Mouse (Mus musculus): ENCODE measurements around the gene Mmgt2.

The Mmgt2 gene

DNA sequence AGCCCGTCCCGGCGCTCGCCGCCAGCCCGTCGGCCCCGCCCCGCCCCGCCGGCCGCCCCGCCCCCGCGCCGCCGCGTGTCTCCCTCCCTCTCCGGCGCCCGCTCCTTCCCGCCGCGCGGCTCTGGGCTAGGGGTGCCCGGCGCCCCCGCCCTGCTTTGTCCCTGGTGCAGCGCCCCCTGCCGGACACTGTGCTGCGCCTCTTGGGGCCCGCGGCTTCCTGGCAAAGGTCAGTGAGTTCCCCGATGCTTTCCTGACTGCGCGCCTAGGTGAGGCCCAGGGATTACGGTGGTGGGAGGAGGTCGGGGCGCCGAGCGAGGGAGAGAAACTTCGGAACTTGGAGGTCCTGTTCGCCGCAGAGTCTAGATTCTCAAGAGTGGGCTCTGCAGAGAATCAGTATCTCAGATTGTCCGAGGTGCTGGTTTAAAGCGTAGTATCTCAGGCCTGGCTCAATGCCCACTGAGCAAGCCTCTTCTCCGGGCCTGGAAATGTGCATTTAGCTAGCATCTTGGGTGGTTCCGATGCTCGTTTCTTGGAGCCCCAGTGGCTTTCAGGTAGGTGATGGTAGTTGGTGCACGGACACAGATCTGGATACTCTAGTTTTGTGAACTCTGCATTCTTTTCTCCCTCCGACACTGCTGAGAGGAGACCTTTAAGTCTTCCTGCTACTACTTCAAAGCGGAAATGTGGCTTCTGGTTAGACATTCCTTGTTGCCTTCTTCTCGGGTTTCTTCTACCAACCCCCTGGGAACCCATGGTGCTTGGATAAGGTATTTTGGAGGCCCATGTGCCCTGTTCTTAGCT, at the start of gene Mmgt2:
TSS of gene Mmgt2 (plus strand) at position 74 of the 801 bp plus-strand sequence.
- DNase-seq = peak; percentile 96

DNA sequence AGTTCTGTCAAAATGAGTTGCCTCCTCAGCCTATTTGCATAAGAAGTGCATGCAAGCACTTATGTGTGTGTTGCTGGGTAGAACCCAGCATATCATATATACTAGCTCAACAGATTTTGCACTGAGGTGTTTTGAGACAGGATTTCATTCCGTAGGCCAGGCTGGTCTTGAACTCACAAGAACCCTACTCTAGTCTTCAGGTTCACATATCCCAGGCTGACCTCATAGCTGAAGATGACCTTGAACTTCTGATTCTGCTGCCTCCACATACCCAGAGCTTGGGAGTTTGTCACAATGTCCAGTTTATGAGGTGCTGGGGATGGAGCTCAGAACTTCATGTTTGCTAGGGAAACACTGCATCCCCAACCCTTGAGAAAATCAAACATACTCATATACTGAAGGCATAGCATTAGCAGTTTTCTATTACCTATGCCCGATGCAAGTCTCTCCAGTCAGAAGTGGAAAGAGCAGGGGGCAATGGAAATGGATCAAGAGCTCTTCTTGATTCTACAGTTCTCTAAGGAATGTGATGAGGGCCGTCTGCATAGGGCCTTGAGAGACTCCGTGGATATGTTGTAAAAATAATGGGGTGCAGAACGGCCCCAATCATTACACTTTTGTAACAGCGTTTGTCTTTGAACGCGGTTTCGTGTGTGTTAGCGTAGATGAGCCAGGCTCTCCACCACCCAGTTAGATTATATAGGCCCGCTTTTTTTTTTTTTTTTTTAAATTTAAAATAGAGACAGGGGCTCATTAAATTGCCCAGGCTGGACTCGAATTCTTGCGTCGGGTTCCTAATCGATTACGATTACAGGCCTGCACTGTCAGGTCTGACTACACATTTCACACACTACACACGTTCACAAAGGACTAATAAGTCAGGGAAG, 46.5 kb upstream of the Mmgt2 start:
- no peak for DNase-seq

DNA sequence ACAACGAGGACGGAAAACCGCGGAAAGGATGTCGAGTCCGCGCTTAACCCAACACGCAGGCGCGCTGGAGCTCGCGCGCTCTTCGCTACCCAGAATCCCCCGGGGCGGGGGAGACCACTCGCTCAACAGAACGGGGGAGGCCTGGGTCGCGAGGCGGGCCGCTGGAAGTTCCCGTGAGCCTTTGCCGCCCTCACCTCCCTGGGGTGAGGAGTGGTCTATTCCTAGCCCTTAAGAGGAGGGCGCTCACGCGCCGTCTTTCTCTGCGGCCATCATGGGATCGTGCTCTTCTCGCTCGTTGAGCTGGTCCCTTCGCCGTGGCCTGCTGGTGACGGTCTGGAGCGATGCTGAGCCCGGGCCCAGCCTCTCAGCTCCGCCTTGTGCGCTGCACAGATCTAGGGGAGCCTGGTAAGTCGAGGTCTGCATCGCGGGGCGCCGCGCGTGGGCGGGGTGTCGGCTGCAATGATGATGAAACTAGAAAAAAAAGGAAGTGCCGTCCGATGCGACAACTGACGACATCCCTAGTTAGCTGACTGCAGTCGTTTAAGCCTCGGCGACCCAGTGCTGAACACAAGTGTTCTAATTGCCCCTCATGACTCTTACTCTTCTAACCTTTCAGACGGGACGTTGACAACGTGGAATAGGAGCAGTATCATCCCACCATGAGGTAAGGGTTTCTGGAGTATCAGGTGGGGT, 45.7 kb upstream of the Mmgt2 start:
- DNase-seq = peak; percentile 99

DNA sequence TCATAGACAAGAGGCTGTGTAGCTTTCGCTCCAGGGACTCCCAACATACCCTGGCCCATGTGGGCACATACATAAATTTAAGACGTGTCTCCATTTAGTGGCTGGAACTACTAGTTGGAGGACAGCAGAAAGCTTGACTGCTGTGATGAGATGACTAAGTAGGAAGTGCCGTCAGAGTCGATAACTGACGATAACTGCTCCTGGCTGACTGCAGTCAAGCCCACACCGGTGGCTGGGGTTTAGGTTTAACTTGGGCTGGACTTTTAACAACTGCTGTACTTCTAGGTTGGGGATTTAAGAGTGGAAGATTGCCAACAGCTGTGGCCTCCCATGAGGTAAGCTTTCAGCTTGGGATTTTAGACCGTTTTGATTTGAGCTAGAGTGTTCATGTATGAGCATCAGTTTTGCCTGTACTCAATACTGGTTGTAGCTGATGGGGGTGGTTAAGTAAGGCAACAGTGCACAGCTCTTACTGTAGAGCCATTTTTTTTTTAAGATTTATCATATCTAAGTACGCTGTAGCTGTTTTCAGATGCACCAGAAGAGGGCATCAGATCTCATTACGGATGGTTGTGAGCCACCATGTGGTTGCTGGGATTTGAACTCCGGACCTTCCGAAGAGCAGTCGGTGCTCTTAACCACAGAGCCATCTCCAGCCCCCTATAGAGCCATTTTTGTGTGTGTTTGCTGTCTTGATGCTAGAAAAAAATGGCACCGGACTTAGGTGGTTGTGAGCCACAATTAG, 45.0 kb upstream of the Mmgt2 start:
- DNase-seq = peak; percentile 30

DNA sequence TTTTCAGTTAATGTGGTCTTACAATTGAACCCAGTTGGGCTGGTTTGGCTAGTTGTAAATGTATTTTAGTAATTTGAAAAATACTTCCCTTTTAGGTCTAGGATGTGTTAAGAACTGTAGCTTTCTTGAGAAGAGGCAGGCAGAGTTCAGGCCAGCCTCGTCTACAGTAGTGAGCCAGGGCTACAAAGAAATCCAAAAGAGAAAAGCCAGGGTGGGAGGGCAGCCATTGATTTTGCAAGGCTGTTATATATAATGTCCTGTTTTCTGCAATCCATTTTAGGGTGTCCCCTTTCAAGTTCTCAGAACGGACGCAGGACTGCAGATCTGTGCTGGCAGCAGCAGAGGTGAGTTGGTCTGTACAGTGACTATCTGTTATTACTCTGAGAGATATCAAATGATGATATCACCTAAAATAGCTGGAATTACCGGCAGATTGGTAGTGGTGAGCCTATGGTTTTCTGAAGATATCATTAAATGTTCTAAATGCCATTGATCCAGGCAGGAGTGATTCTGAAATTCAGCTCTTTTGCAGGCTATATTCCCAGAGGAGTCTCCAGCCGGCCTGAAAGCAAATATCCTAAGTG, 44.2 kb upstream of the Mmgt2 start:
- DNase-seq = no peak

DNA sequence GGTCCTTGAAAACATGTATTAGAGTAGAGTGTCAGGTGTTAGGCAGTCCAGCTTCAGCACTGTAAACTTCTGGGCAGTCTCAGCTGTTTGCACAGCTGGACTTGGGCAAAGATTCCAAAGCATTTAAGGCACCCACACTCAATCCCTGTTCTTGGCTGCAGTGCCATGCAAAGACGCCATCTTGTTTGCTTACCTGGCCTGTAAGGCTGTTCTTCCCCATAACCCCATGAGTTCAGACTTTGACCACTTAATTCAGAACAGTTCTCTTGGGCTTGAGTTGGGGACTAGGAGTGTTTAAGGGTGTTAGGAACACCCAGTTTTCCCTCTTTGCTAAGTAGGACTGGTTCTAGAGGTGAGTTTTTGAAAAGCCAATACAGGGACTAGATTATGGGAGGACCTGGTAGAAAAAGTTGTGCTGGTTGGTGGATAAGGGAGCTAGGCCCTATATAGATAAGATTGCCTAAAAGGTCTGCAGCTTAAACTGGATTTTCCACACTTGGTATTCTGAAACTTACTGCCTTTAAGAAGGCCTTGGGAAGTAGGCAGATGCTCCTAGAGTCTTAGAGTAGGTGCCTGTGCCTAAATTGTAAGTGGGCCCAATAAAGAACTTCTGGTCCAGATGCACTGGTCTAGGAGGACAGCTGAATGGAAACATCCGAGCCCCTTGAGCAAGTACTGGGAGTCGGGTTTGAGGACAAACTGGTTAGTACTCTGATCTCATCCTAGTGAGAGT, 43.4 kb upstream of the Mmgt2 start:
- DNase-seq = no peak

DNA sequence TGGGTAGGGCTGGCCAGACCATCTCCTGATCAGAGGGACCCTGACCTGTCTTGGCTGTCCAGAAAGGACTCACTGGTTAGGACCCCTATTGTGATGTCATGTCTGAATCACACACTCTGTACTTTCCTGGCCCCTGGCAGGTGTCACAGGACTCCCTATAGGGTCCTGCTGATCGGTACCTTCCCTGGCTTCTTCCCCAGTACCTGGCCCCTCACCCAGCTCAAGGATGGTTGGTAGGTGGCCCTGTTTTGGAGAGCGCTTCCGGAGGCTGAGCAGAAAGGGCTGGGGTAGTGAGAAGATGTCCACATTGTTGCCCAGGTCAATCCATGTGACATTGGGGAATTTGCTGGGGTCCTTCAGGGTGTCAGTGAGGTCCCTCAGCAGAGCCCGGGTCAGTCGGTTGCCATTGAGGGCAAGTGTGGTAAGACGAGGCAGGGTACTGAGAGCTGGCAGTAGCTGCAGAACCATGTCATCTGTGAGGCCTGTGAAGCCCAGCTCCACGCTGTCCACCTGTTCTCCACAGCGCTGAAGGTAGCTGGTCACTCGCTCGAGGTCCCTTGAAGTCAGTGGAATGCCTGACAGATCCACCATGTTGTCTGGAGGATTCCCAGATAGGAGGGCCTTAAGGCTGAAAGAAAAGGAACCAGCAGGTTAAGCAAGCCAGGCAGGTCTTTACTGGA, 42.7 kb upstream of the Mmgt2 start:
- no peak for DNase-seq

DNA sequence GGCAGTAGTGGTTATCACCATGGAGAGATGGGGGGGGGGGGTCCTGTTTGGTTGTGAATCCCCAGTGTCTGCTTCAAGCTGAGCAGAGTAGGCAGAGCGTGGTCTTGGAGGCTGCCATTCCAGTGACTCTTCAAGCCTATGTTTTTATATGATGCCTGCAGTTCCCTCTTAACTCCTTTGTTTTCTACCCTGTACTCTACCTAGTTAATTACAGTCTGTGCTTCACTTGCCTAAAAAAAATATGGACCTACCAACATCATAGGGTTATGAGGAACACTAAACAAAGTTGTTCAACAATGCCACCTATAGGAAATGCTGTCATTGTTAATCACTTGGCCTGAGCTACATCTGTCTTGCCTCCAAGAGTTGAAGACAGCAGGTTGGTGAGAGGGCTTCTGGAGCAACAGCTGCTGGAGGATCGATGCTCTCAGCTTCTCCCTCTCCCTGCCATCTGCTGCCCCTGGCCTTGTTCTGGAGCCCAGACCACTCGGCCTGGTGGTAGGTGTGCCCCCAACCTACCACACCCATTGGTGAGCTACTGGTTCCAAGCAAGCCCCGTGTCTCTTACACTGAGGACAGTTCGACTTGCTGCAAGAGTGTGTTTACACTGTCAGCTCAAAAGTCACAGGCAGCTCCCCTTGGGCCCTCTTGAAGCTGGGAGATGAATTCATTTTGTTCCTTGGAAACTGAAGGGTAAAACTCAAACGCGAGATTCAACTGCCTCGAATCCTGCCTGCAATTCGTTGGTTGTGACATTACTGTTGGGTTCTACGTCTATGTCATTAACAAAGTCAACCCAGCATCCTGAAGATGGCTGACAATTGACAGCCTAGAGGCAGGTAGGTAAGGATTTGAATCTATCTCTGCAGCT, 41.9 kb upstream of the Mmgt2 start:
- peak; percentile 62 for DNase-seq

DNA sequence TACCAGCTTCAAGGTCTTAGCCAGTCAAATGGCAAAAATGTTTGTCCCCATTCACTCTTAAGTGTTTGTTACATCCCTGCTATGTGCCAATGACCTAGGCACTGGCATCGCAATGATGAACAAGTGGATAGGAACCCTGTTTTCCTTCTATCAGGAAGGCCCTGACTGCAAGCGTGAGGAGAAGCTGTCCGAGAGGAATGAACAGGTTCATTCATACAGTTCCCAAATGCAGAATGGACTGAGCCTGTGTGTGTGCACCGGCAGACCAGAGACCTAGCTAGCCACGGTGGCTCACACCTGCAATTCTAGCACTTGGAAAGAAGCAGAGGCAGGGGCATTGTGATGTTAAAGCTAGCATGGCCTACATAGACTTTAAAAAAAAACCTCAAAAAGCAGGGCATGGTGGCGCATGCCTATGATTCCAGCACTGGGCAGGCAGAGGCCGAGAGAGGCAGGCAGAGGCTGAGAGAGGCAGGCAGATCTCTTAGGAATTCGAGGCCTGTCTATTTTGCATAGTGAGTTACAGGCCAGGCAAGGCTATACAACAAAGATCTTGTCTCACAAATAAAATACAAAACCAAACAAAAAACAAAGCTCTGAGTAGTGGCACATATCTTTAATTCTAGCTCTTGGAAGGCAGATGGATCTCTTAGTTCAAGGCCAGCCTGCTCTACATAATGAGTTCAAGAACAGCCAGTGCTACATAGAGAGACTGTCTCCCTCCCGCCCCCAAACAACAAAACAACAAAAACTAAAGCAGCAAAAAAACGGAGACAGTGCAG, 41.1 kb upstream of the Mmgt2 start:
- no peak for DNase-seq

DNA sequence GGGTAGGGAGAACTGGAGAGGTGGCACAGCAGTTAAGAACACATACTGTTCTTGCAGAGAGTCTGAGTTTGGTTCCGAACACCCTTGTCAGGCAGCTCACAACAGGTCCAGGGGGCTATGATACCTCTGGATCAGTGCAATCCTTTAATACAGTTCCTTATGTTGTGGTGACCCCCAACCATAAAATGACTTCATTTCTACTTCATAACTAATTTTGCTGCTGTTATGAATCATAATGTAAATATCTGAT, 40.6 kb upstream of the Mmgt2 start:
- no peak for DNase-seq

DNA sequence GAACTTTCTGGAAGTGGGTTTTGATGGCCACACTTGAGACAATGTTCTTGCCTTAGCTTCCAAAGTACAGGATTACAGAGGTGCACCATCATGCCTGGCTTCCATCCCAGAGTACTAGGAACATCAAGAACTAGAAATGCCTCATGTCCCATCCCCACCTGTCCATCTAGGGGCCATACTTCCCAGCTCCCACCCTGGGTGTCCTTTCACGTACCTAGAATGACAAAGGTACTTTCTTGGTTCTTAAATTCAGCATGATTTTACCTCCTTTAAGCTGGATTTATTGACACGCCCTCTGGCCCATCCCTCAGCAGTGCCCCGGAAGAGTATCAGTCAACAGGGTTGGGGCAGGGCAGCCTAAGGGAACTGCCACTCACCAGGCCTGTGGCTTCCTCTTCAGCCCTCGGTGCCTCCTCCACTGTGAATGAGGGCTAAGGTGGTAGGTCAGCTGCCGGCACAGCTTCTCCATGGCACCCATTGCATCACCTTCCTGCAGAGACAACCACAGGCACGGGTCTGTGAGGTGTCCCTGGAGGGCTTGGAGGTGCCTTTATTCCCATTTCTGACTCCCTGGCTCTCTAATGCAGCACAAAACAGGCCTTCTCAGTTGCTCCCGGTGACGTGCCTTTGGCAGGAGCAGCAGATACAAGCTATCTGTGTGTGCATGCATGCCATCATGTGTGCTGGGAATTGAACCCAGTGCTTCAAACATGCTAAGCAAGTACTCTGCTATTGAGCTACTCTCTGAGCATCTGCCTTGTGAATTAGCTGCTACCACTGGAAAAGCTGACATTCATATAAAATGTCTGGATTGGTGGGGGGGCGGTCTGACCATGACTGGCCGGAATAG, 39.4 kb upstream of the Mmgt2 start:
- DNase-seq = no peak

DNA sequence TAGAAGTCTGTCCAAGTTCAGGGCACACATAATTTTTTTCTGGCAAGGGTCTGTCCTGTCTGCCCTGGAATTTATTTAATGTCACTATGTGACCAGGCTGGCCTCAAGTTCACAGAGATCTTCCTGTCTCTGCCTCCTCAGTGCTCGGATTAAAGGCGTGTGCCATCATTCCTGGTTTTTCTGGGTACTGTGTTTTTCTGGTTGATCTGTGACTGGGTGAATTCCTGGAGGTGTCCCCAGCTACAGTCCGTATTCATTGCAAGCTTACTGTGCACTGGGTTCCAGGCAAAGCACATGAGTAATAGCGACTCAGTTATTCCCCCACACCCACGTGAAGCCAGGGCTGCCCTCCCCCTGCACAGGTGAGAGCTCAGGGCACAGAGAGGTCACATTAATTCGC, 38.2 kb upstream of the Mmgt2 start:
- DNase-seq = no peak

DNA sequence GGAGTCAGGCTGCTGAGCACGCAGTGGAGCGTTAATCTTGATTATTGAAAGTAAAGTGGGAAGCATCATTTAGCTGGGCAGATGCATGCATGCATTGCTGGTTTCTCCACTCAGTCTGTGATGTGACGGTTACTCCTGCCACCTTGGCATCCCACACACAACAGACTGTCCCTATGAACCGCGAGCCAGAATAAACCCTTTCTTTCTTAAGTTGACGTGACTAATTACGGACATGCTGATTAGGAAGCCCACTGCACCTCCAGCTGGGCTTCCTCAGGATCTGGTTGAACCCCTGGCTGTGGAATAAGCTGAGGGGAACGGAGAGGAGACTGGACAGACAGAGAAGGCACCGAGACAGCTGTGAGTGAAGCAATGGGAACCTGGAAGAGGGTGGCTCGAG, 35.9 kb upstream of the Mmgt2 start:
- no peak for DNase-seq

DNA sequence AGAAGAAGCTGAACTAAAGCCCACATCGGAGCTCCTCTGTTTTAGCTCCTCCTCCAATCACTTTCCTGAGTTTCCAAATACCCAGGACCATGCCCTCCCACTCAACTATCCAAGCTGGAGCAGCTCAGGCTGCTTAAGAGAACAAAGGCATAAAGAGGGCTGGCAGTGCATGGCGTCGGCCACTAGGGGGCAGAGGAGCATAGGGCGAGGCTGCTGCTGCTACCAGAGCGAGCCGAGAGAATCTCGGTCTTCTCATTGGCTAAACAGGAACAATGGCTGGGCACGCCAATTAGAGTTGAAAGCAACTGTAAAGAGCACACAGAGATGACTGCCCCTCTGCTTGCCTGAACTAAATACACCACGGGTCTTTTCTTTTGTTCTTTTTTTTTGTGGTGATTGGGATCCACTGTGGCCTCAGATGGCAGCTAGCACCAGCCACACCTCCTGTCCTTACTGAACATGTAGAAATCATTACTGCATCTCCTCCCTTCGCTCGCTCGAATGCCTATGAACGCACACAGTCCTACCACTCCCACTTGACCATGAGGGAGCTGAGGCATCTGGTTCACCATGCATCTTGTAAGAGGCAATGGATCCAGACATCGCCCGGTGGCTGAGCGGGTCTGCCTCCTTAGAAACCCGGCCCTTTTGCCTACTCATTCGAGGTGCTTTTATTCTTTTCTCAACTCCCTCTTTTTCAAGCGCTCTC, 34.7 kb upstream of the Mmgt2 start:
- peak; percentile 99 for DNase-seq

DNA sequence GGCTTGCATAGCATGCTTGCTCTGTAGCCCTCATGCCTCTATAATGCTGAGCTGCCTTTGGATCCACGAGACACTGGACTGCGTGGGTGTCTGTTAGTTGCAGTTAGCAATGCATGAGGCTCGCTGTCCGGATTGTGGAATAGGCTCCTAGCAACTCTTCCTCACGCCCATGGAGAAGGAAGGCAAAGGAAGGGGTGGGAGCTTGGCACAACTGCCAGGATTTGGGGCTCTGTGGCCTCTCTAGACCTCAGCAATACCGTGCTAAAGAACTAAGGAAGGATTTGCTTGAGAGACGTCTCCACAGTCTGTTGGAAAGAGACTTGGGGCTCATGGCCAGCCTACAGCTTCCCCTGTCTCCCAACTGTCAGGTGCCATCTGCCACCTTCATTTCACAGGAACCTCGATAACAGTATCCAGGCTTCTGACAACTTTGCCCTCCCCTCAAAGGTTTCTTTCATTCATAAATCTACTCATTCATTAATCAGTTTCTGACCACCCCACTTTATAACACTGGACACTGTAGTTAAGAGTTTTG, 33.5 kb upstream of the Mmgt2 start:
- no peak for DNase-seq

DNA sequence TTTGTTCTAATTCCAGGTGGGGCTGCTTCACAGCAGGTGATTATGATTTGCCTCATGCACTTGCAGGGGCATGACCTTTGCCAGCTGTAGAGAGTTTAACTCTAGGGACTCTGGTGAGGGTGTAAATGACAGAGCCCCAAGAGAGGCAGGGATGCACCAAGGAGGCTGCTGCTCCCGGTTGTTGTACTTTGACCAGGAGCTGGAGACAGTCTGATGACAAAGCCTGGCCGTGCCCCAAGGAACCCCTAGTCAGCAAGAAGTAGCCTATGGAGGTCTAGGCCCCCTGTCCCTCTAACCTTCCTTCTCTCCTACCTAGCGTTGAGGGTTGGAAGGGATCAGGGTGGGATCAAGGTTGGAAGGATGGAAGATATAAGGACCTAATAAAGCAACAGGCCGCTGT, 33.0 kb upstream of the Mmgt2 start:
- no peak for DNase-seq

DNA sequence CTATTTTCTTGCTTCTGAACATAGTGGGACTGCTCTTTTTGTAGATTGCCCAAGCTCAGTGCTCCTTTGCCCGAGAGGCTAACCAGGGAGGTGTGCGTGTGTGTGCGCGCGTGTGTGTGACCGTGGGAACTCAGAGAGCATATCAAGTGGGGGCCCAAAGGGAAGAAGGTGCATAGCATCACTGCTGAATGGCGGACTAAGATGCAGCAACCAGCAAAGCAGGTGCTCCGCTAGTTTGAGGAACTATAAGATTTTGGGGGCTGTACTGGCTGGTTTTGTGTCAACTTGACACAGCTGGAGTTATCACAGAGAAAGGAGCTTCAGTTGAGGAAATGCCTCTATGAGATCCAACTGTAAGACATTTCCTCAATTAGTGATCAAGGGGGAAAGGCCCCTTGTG, 27.4 kb upstream of the Mmgt2 start:
- no peak for DNase-seq

Measured in retina, postnatal 1 day (tissue).